Mouse (Mus musculus): ENCODE measurements around the gene Vwf.

Vwf gene

DNA sequence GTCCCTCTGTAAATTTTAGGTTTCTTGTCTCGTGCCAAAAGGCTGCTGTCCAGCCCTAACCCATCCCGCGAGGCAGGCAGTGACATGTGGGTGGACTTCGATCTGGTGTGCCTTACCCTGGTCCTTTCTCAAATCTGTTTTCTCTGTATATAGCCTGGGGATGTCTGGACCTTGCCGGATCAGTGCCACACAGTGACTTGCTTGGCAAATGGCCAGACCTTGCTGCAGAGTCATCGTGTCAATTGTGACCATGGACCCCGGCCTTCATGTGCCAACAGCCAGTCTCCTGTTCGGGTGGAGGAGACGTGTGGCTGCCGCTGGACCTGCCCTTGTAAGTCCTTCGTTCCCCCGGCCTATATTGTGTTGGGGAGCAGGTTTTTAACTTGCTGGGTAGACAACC lies 102.4 kb downstream of the Vwf start:
- no peak for DNase-seq

DNA sequence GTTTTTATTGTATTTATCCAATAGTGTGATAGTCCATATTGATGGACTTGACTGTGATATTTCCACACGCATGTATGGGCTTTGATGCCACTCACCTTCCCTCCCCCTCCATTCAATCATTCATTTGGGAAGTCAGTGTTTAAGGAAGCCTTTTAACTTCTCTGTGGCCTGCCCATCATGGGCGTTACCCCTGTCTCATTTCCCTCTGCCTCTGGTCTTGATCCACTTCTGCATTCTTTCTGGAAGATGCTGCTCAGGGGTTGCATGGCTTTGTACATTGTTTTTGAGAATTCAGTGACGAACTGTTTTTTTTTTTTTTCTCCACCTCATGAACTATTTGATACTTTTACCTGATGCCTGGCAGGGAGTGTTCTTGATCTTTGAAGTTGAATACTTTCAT lies 104.8 kb downstream of the Vwf start:
- no peak for DNase-seq

DNA sequence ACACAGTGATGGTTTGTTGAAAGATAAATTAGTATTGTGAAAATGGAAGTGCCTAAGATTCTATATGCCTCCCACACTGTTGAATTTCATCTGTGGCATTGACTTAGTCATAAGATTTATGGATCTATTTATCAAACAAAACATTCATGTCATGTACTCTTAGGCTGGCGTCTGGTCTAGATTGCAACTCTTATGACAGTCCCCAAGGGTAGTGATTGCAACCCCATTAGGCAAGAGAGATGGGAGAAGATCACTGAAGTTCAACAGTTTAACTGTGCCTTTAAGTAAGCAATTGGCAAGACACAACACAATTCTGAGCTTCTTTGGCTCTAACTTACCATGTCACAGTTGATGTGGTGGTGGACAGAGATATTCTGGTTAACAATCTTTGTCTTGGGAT lies 106.8 kb downstream of the Vwf start:
- DNase-seq = no peak

DNA sequence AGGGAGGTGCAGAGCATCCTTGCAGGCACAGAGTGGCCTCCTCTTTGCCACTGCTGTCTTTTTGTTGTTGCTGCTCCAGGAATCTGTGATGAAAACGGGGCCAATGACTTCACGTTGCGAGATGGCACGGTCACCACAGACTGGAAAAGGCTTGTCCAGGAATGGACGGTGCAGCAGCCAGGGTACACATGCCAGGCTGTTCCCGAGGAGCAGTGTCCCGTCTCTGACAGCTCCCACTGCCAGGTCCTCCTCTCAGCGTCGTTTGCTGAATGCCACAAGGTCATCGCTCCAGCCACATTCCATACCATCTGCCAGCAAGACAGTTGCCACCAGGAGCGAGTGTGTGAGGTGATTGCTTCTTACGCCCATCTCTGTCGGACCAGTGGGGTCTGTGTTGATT lies 110.3 kb downstream of the Vwf start:
- DNase-seq = no peak

DNA sequence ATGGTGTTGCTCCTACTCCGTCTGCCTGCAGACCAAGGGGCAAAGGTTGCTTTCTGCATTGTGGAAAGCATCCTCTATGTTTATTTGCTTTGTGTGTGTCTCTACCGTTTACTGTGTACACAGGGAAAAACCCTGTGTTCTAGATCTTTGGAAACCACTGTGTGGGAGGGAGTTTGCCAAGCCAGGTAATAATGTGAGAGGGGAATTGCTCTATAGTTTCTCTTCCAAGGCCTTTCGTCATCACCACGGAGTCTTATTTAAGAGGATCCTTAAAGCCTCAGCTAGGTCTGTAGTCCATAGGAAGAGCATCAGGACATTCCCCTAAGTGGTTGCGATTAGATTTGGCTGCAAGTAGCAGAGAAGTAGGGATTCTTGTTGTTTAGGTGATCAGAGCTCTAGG lies 111.4 kb downstream of the Vwf start:
- DNase-seq = no peak

DNA sequence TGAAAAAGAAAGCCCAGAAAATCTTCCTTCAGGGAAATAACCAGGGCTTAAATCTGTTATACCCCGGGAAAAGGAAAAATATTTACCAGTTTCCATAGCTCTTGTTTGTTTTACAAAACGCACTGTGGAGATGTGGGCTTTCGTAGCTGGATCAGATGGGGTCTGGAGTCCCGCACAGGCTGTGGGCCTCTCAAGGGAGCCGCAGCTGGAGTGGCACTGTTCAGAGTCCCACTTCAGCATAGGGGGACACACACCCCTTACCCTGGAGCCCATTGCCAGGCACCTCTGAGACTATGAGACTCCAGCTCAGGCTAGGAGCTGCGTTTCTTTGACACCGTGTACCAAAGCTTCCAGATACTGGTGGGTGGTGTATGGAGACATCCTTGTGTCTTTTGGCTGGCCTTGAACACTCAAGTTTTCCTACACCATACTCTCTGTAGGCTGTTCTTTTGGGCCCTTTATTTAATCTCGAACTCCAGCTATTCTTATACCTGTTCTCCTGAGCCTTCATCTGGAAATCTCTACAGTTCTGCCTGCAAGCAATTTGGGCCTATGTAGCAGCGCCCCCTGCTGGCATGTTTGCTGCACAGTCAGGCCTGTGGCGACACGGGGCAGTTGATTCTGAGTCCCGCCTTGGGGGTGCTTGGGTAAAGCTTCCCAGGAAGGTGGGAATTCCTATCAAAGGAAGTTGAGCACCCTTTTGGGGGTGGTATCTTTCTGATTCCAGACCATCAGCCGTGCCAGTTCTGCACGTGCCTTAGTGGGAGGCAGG lies 114.7 kb downstream of the Vwf start:
- peak; percentile 40 for DNase-seq

DNA sequence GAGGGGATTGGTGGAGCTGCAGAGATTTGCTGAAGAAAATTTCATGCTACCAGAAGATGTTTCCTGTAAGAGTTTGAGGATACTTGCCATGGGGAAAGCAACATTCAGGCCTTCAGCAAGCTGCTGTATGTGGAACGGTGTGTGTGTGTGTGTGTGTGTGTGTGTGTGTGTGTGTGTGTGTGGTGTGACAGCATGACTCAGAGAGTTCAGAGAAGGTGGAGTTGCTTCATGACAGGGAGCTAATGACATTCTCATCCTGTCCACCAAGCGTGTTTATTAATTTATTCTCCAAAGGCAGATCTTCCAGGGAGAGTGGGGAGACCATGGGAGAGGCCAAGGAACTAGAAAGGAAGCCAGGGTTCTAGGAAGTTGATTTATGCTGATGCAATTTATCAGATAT lies 117.3 kb downstream of the Vwf start:
- DNase-seq = no peak

DNA sequence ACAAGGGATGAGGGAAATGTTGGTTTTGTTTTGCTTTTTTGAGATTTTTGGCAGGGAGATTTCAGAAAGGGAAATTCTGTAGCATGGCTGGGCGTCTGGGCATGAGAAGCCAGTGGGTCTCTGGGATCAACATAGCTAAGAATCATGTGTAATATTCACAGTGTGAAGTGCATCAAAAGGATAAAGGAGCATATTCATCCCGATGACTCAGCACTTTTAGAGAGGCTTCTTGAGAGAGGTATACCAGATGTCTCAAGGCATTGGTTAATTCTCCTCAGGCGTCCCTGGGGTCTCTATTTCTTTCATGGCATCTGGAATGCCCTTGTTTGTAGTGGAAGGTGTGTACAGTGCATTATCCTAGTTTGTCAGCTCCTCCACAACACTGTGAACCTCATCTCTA lies 125.3 kb downstream of the Vwf start:
- no peak for DNase-seq

DNA sequence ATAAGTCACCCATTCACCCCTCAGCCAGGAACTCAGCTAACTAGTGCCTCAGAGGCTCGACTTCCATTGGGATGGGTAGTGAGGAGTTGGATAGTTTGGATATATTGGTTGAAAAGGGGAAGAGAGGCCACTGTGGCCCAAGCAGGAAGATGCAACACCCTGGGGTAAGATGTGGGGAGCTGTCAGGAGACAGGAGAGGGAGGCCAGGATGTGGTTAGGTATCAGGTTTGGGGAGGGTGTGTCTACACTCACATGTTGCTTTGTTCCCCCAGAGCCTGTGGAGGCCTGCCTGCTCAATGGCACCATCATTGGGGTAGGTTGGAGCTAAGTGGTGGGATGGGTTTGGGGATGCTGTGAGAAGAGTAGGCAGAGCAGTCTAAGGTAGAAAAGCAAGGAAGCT lies 131.9 kb downstream of the Vwf start:
- DNase-seq = no peak

DNA sequence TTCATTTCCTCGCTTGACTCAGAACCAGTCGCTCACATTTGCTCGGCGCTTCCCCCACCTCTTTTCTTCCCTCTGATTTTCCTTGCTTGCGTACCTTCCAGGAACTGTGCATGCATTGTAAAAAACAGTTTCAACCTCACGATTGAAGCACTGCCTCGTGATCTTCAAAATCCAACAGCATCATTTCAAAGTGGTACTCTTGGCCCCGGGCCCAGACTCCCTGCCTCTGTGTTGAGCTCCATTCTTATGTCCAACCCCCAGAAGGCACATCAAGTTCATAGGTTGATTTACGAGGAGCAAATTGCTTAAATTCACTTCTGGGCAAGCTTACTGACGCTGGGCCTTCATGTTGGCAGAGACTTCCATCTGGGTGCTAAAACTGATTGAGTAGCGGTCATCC lies 134.0 kb downstream of the Vwf start:
- DNase-seq = no peak

DNA sequence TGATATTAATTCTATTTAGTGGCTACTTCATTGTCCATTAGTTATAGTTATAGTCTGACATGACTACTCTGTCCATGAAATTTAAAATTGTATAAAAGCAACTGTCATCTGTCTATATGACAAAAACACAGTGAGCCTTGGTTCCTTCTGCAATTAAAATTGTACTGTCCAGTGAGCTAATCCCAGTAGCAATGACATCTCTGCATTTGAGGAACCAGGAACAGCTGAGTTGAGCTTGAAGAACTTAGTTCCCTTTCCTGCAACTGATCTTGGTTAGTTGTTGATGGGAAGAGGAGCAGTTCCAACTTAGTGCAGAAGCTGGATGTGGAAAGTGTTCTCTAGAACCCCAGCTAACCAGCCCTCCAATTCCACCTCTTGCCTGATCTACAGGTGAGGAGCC lies 138.8 kb downstream of the Vwf start:
- no peak for DNase-seq

DNA sequence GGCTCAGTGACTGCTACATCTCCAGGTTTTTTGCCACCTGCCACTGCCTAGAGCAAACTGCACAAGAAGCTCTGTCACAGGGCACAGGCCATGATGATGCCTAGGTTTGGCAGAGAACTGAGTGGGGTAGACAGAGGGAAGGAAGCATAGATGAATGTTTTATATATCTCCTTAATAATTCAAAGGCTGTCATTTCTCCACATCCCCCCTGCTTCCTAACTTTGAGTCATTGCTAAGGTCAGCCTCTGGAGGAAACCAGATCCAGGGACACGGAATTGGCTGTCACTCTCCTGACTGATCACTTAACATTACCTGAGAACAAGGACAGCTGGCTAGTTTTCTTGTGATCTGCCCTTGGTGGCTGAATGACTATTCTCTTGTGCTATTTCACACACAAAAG lies 141.4 kb downstream of the Vwf start:
- no peak for DNase-seq

DNA sequence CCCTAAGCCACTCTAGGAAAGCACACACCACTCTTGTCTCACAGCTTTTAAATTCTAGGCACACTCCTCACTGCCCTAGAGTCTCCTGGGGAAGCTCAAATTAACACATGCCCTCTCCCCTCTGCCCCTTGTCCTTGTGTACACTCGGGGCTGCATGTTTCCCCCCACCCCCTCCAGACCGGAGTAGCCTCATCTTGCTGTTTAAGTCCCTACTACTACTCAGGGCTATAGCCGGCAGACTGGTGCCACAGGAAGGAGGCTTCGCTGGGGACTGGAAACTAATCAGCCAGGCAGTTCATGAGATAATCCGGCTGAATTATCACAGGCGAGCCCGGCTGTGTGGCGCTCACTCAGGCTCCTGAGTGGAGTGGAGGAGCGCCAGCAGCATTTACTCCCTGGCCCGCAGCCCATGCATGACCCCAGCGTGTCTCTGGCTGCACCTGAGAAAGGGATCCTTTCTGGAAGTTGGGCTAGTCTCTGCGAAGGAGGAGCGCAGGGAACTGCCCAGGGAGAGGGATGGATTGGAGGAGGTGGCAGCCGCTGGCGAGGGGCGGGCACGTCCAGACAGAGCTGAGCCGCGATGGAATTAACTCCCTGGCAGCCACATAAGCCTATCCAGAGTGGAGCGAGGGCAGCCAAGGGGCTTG lies 143.6 kb downstream of the Vwf start, which contains the start of gene Ano2:
Gene Ano2, plus strand, starts transcription at position 363 of the 647 bp plus-strand sequence.
- no peak for DNase-seq

DNA sequence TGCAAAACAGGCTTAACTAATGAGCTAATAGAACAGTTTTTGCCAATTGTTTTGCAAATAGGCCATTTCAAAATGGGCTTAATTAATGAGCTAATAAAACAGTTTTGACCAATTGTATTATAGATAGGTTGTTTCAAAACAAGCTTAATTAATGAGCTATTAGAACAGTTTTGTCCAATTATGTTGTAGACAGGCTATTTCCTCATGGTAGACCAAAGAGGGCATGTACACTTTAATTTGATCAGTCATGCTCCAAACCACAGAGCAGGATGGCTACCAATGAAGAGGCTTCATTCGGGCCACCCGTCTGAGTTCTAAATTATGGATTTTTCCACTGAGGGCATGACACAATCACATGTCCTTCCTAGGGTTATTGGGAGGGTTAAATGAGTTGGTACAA lies 154.6 kb downstream of the Vwf start:
- DNase-seq = no peak

DNA sequence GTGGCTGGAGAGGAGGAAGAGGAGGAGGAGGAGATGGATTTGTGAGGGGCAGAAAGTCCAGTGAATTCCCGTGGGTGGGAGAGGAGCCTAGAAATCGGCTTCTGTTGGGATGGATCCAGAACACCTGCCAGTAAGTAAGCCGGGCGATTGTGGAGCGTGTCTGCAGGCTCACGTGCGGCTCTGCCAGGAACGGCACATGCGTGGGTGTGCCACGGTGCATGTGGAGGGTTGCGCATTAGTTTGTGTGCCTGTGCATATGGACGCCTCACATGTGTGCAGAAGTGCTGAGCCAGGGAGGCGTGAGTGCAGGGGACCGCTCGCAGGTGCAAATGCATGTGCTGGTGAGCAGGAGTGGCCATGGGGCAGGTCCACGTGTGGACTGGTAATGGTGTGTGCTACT lies 164.7 kb downstream of the Vwf start:
- peak; percentile 65 for DNase-seq

DNA sequence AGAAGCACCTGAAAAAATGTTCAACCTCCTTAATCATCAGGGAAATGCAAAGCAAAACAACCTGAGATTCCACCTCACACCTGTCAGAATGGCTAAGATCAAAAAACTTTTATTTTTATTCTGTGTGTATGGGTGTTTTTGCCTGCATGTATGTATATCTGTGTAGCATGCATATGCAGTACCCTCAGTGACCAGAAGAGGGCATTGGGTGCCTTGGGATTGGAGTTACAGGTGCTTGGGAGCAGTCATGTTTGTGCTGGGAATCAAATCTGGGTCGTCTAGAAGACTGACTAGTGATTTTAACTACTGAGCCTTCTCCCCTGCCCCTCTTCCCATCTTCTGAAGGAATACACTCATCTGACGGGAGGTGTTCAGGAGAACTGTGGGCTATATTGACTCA lies 179.8 kb downstream of the Vwf start:
- no peak for DNase-seq

DNA sequence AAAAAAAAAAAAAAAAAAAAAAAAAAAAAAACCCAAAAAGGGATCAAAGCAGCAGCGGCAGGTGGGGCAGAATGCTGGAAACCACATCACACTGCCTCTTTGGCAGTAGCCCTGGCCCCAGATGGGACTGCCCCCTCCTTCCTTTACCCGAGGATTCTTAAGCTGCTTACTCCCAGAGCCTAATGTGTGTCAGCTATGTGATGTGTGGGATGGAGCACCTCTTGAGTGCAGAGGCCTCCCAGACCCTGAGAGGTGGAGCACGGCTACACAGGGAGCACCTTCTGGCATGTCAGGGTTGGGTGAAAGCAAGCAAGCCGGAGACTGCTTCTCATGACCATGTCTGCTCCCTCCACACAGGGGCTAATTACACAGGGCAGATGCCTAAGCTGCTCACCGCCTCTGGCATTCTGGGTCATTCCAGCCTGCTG lies 180.9 kb downstream of the Vwf start:
- no peak for DNase-seq

DNA sequence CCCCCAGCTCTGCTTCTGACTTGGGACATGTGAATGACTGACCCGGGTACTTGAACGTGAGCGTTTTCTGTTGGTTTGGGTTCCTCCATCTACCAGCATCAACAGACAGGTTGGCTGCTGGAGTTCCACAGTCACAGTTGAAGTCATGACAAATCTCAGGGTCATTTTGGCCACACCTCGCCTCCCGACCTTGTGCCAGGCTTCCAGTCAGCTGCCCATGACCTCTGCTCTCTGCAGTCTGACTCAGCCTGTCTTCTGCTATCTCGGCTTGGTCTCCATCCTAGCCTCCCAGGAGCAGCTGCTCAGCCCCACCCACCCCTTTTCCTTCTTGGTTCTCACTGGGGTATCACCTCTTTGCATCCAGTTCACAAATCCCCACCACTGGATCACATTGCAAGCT lies 182.9 kb downstream of the Vwf start:
- no peak for DNase-seq

DNA sequence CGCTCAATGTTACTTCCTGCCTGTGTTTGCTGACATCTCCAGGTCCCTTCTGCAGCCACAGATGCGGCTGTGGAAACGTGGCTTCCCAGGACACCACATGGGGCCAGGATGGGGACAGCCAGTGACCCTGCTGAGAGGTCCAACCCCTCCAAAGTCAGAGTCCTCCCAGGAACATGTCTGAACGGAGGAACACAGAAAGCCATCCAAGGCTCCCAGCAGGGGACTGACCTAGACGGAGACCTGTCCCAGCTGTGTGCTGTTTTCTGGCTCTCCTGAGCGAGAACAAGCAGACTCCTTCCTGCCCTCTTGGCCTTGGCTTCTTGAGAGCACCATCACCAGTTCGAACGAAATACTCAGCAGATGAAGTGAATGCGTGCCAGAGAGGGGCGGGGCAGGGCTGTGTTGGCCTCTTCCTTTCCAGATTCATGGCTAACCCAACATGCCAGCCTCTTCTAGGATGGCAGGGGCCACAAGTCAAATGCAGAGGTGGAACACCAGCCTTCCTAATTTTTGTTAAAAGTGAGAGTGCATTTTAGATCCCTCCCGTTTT lies 183.5 kb downstream of the Vwf start:
- no peak for DNase-seq
